Mouse (Mus musculus) gonadal fat pad, adult 2 months (tissue): ENCODE data around the gene Krtap19-4. TPM values are rescaled to one million over a fixed set of nuclear protein-coding genes. Genes with fewer than 3 reads are reported as not detected.

Experiments
- DNase-seq: peaks from one replicate; pipeline ENCODE4 v3.0.0-alpha.2; 2012; ENCODE audit warnings: low read depth
- polyA plus RNA-seq: library from polyadenylated mRNA; depleted of rRNA; stranded (reverse); fragments of >200 nt; gene quantifications from 2 replicates; pipeline ENCODE4 v1.2.3, GENCODE M21; 2012; rRNA removed

Gene Krtap19-4
- not detected in 2 replicates for polyA plus RNA-seq

DNA sequence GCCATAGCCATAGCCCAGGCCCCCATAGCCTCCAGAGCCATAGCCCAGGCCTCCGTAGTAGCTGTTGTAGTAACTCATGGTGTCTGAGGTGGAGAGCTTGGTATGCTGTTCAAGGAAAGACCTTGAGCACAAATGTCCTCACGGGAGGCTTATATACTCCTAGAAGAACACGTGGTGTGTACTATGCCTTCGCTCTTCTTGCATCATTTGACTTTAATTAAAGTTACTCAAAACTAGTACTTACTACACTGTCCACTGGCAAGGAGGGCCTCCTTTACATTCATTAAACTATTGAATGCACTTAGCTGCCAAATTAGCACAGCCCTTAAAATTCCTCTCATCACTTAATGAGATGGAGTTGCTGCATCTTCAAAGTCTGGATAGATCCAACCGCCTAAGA is at the start of gene Krtap19-4:
TSS of gene Krtap19-4 (minus strand) at position 101 of the 400 bp plus-strand sequence.
- DNase-seq = no peak

DNA sequence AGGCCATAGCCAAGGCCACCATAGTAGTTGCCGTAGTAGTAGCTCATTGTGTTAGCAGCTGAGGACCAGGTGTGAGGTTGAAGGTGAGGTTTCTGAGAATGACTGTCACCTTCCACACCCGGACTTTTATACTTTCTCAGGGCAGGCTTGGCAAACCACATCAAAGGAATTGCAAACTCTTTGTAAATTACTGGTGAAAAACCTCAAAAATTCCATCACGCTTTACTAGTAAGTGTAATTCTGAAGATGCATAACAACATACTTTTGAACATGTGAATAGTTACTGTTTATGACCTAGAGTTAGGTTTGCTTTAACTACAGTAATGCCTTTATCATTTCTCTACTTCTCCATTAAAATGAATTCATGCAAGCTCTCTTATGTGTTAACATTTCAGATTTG is 47.3 kb upstream of the Krtap19-4 start, which contains the start of gene Krtap19-9b:
TSS of gene Krtap19-9b (minus strand) at position 101 of the 400 bp plus-strand sequence.
- DNase-seq = no peak

GRCm38 (mm10) chr16:88896357-88896756 is 11.5 kb upstream of the Krtap19-4 start, which contains the start of gene Krtap19-5:
Gene Krtap19-5, minus strand, starts transcription at chr16:88896457.
- no peak for DNase-seq

DNA sequence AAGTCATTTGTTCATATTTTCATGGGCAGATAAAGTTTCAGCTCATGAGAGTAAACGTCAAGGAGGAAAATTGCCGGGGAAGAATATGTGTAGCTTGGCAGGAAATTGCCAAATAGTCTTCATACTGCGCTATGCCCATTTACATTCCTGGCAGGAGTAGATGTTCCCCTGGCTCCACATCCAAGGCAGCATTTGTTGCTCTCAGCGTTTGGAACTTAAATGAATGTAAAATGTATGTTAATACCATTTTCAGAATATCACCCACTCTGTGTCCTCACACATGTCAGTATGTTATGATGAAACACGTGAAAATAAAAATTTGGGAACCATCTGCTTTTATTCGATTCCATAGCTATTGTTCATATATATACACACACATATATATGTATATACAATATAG is 2.0 kb upstream of the Krtap19-4 start:
- no peak for DNase-seq

- DNase-seq = no peak
Measured at GRCm38 (mm10) chr16:88877938-88878337, 7.0 kb downstream of the Krtap19-4 start, which contains the start of gene Krtap19-3. Gene Krtap19-3, minus strand, starts transcription at chr16:88878038.

DNA sequence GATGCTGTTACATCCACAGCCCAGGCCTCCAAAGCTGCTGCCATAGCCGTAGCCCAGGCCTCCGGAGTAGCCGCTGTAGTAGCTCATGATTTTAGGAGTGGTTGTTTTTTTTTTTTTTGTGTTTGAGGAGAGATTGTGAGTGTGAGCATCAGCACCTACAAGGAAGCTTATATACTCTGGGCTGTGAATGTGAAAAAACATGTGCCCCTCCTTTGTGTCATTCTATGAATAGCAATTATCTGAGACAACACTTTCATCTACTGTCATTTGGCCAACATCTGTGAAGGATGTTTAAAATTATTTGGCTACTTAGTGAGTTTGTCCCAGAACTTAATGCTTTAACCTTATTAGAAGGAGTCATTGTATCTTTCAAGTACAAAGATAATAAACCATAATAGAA is 10.7 kb downstream of the Krtap19-4 start, which contains the start of gene Krtap19-2:
TSS of gene Krtap19-2 (minus strand) at position 101 of the 400 bp plus-strand sequence.
- no peak for DNase-seq

DNA sequence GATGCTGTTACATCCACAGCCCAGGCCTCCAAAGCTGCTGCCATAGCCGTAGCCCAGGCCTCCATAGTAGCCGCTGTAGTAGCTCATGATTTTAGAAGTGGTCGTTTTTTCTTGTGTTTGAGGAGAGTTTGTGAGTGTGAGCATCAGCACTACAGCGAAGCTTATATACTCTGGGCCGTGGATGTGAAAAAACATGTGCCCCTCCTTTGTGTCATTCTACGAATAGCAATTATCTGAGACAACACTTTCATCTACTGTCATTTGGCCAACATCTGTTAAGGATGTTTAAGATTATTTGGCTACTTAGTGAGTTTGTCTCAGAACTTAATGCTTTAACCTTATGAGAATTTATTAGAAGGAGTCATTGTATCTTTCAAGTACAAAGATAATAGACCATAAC is 15.6 kb downstream of the Krtap19-4 start, which contains the start of gene Krtap19-1:
TSS of gene Krtap19-1 (minus strand) at position 101 of the 400 bp plus-strand sequence.
- DNase-seq = no peak

DNA sequence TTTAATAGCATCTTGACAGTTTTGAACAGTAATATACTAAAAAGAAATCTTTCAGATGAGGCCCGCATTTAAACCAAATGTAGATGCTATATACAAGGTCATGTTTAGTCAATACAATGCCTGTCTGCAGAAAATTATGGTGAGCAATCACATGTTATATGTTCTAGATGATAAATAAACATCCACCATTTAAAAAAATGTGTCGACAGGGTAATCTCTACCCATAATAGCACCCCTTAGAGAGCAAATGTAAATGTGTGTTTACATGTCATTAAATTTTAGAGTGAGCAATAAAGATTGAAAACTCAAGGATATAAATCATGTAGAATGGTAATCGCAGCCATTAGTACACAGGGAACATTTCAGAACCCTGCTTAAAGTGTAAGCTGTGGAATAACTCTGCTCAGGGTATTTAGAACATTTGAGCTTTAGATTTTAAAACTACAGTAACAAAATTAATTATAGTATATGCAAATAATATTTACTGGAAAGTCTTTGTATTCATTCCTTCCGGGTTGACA is 19.9 kb downstream of the Krtap19-4 start:
- no peak for DNase-seq

- no peak for DNase-seq
Measured at GRCm38 (mm10) chr16:88851450-88851849, 33.4 kb downstream of the Krtap19-4 start.

- no peak for DNase-seq
Measured at GRCm38 (mm10) chr16:88848558-88848957, 36.3 kb downstream of the Krtap19-4 start.

- DNase-seq = no peak
Measured at GRCm38 (mm10) chr16:88847363-88847762, 37.5 kb downstream of the Krtap19-4 start.

Other genes with a start within 250 kb of the Krtap19-4 start
- not detected in 2 replicates for gene Krtap26-1, start 237.3 kb downstream of the Krtap19-4 start, polyA plus RNA-seq
- gene Krtap27-1, start 213.4 kb downstream of the Krtap19-4 start, polyA plus RNA-seq = not detected in 2 replicates
- gene 2310061N02Rik, start 177.1 kb downstream of the Krtap19-4 start, polyA plus RNA-seq = not detected in 2 replicates
- not detected in 2 replicates for gene Krtap13-1, start 156.2 kb downstream of the Krtap19-4 start, polyA plus RNA-seq
- not detected in 2 replicates for gene Krtap13, start 133.5 kb downstream of the Krtap19-4 start, polyA plus RNA-seq
- not detected in 2 replicates for gene 2310034C09Rik, start 126.2 kb downstream of the Krtap19-4 start, polyA plus RNA-seq
- not detected in 2 replicates for gene 2310057N15Rik, start 110.9 kb downstream of the Krtap19-4 start, polyA plus RNA-seq
- not detected in 2 replicates for gene Gm5965, start 107.2 kb downstream of the Krtap19-4 start, polyA plus RNA-seq
- gene Gm20741, start 72.9 kb downstream of the Krtap19-4 start, polyA plus RNA-seq = not detected in 2 replicates
- not detected in 2 replicates for gene Krtap15, start 64.9 kb downstream of the Krtap19-4 start, polyA plus RNA-seq
- not detected in 2 replicates for gene Krtap14, start 58.9 kb downstream of the Krtap19-4 start, polyA plus RNA-seq
- not detected in 2 replicates for gene Krtap19-1, start 15.7 kb downstream of the Krtap19-4 start, polyA plus RNA-seq
- not detected in 2 replicates for gene Krtap19-2, start 10.8 kb downstream of the Krtap19-4 start, polyA plus RNA-seq
- not detected in 2 replicates for gene Krtap19-3, start 7.1 kb downstream of the Krtap19-4 start, polyA plus RNA-seq
- gene Krtap19-5, start 11.4 kb upstream of the Krtap19-4 start, polyA plus RNA-seq = not detected in 2 replicates
- gene Krtap19-9b, start 47.2 kb upstream of the Krtap19-4 start, polyA plus RNA-seq = not detected in 2 replicates
- gene Krtap16-3, start 77.8 kb upstream of the Krtap19-4 start, polyA plus RNA-seq = not detected in 2 replicates
- not detected in 2 replicates for gene Krtap22-2, start 125.7 kb upstream of the Krtap19-4 start, polyA plus RNA-seq
- gene Gm10229, start 130.2 kb upstream of the Krtap19-4 start, polyA plus RNA-seq = not detected in 2 replicates
- not detected in 2 replicates for gene Krtap6-1, start 146.6 kb upstream of the Krtap19-4 start, polyA plus RNA-seq
- gene Gm10228, start 156.4 kb upstream of the Krtap19-4 start, polyA plus RNA-seq = not detected in 2 replicates
- gene Krtap6-5, start 162.8 kb upstream of the Krtap19-4 start, polyA plus RNA-seq = not detected in 2 replicates
- gene 1110025L11Rik, start 178.9 kb upstream of the Krtap19-4 start, polyA plus RNA-seq = not detected in 2 replicates
- not detected in 2 replicates for gene Krtap6-3, start 198.9 kb upstream of the Krtap19-4 start, polyA plus RNA-seq